Mouse (Mus musculus): ENCODE measurements around the gene Enox1.

The Enox1 gene

GRCm38 (mm10) chr14:77632466-77633171, 476.1 kb downstream of the Enox1 start:
- no peak for DNase-seq

- DNase-seq = no peak
Measured at GRCm38 (mm10) chr14:77633172-77633542, 476.6 kb downstream of the Enox1 start.

- DNase-seq = no peak
Measured at GRCm38 (mm10) chr14:77636931-77637330, 480.4 kb downstream of the Enox1 start.

GRCm38 (mm10) chr14:77638148-77638547, 481.6 kb downstream of the Enox1 start:
- DNase-seq = no peak

GRCm38 (mm10) chr14:77638616-77639015, 482.1 kb downstream of the Enox1 start:
- no peak for DNase-seq

GRCm38 (mm10) chr14:77639586-77639985, 483.0 kb downstream of the Enox1 start:
- peak; percentile 96 for DNase-seq

- DNase-seq = no peak
Measured at GRCm38 (mm10) chr14:77642314-77642713, 485.8 kb downstream of the Enox1 start.

GRCm38 (mm10) chr14:77646196-77646595, 489.6 kb downstream of the Enox1 start:
- DNase-seq = no peak

GRCm38 (mm10) chr14:77647017-77647416, 490.5 kb downstream of the Enox1 start:
- no peak for DNase-seq

GRCm38 (mm10) chr14:77648305-77648704, 491.7 kb downstream of the Enox1 start:
- peak; percentile 72 for DNase-seq

- DNase-seq = no peak
Measured at GRCm38 (mm10) chr14:77658739-77659138, 502.2 kb downstream of the Enox1 start.

GRCm38 (mm10) chr14:77662273-77662672, 505.7 kb downstream of the Enox1 start:
- DNase-seq = no peak

- no peak for DNase-seq
Measured at GRCm38 (mm10) chr14:77662994-77663393, 506.4 kb downstream of the Enox1 start.

GRCm38 (mm10) chr14:77668096-77668495, 511.5 kb downstream of the Enox1 start:
- no peak for DNase-seq

- no peak for DNase-seq
Measured at GRCm38 (mm10) chr14:77669494-77669893, 512.9 kb downstream of the Enox1 start.

- DNase-seq = peak; percentile 80
Measured at GRCm38 (mm10) chr14:77670945-77671344, 514.4 kb downstream of the Enox1 start.

- DNase-seq = no peak
Measured at GRCm38 (mm10) chr14:77671961-77672360, 515.4 kb downstream of the Enox1 start.

GRCm38 (mm10) chr14:77673138-77673537, 516.6 kb downstream of the Enox1 start:
- no peak for DNase-seq

GRCm38 (mm10) chr14:77677951-77678350, 521.4 kb downstream of the Enox1 start:
- DNase-seq = no peak

- no peak for DNase-seq
Measured at GRCm38 (mm10) chr14:77679877-77680276, 523.3 kb downstream of the Enox1 start.

GRCm38 (mm10) chr14:77682888-77683555, 526.5 kb downstream of the Enox1 start:
- no peak for DNase-seq

- no peak for DNase-seq
Measured at GRCm38 (mm10) chr14:77689816-77690215, 533.3 kb downstream of the Enox1 start.

GRCm38 (mm10) chr14:77705006-77705405, 548.4 kb downstream of the Enox1 start:
- DNase-seq = no peak

GRCm38 (mm10) chr14:77706511-77707246, 550.1 kb downstream of the Enox1 start:
- DNase-seq = no peak
